Mouse (Mus musculus): Measurements from ENCODE around the gene Adam11. TPM values are rescaled to one million over a fixed set of nuclear protein-coding genes. Genes with fewer than 3 reads are reported as not detected.

The Adam11 gene
- total and polyA plus RNA-seq, 2 experiments from 2014 or later: 22.3 to 46.9 TPM

DNA sequence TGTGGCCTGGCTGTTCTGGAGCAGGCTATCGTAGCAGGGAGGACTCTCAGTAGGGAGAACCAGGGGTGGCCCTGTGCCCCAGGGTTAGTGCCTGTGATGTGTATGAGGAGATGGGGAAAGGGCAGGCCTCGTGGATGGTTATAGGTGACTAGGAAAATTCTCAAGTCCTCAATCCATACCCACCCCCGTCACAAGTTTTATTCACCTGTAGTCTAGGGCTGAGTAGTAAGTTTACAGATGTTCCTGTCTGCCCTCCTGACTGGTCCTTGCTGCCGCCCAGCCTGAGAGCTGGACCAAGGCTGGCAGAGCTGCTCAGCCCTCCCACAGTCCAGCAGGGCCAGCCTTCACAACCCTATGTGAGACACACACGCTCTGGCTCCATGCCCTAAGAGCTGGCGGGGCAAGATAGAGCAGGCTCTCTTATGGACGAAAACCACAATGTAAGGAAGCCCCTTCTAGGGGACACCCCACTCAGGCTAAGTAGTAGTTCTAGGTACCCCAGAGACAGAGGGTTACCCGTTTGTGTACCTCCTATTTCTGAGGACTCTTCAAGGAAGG, 17.9 kb downstream of the Adam11 start:
- WGBS: 86% methylated on average over 8 of the region's 8 CpGs
- DNase-seq (ENCODE audit: low spot score) (no peak), ATAC-seq (ENCODE audit: low FRiP score) (no peak)
- H3K27me3 ChIP-seq (ENCODE audit: insufficient read depth, low read length): no peaks in the 10 kb centered on the region
- TF ChIP-seq CTCF (IDR thresholded peaks at IDR 0.05): no peak
- no peak overlapping the region for H3K9ac ChIP-seq (replicated peaks; ENCODE audit: low read length, poor library complexity, severe bottlenecking)
- no peak overlapping the region for H3K27ac ChIP-seq (ENCODE audit: low read depth, low read length)
- no peak overlapping the region; the same call in 1 of the 2 replicates for H3K4me2 ChIP-seq (ENCODE audit: low read depth, low read length, poor library complexity, severe bottlenecking)
- 0 out of 2 replicates have a peak, but pooled peaks cover 3% of the 10 kb centered on the region for H3K4me1 ChIP-seq (ENCODE audit: insufficient read depth, low read length)
- no peaks in the 10 kb centered on the region for H3K9me3 ChIP-seq (ENCODE audit: low read length)
- H3K36me3 ChIP-seq (ENCODE audit: insufficient read depth, low read length): peaks cover 23% of the 10 kb centered on the region
- H3K4me3 ChIP-seq (ENCODE audit: low read depth, low read length): no peak overlapping the region

- Histone ChIP-seq H3K4me2 (ENCODE audit: low read depth, low read length, poor library complexity, severe bottlenecking) (no peak overlapping the region), H3K9ac (replicated peaks; ENCODE audit: low read length, poor library complexity, severe bottlenecking) (no peak overlapping the region), H3K27me3 (ENCODE audit: insufficient read depth, low read length) (no peaks in the 10 kb centered on the region), H3K36me3 (ENCODE audit: insufficient read depth, low read length) (peaks cover 23% of the 10 kb centered on the region), H3K9me3 (ENCODE audit: low read length) (no peaks in the 10 kb centered on the region), H3K27ac (ENCODE audit: low read depth, low read length) (no peak overlapping the region), H3K4me1 (ENCODE audit: insufficient read depth, low read length) (0 out of 2 replicates have a peak, but pooled peaks cover 3% of the 10 kb centered on the region), H3K4me3 (ENCODE audit: low read depth, low read length) (no peak overlapping the region)
- no peak for TF ChIP-seq CTCF (IDR thresholded peaks at IDR 0.05)
- DNase-seq (ENCODE audit: low spot score) (no peak), ATAC-seq (ENCODE audit: low FRiP score) (no peak)
- WGBS: 88% methylated on average over 7 of the region's 7 CpGs
Observed at GRCm38 (mm10) chr11:102779824-102780223, 18.6 kb downstream of the Adam11 start.

DNA sequence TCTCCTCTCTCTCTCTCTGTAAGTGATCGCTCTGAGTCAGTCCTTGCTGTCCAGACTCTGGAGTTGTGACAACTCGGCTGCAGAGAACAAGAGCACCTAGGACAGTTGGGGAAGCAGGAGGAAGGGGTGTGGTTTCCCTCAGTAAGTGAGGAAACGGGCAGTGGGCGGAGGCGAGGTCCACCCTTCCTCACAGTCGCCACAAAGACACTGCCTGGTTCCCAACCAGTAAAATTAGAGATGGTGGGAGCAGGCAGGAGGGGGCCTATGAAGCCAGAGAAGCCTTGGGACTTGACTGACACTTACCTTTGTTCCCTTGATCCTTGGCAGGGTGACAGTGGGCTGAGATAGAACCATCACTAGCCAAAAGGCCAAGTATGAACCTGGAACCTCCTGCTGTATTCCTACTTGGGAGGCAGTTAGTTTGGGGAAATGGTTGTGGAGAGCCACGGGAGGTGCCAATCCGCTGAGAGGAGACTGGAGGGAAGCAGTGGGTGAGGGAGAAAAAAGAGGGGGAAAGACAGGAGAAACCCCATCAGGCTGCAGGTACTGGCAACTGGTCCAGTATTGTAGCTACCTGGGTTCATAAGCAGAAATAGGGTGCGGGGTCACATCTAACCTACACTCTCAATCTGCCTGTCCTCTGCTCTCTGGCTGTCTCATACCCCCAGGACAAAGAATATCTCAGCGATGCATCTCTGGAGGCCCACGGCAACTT, 19.2 kb downstream of the Adam11 start:
- no peak overlapping the region for H3K4me3 ChIP-seq (ENCODE audit: low read depth, low read length)
- no peak for TF ChIP-seq CTCF (IDR thresholded peaks at IDR 0.05)
- DNase-seq (ENCODE audit: low spot score): no peak
- no peak overlapping the region for H3K9ac ChIP-seq (replicated peaks; ENCODE audit: low read length, poor library complexity, severe bottlenecking)
- WGBS: 50% methylated on average over 11 of the region's 11 CpGs
- no peak for ATAC-seq (ENCODE audit: low FRiP score)
- H3K9me3 ChIP-seq (ENCODE audit: low read length): no peaks in the 10 kb centered on the region
- no peaks in the 10 kb centered on the region for H3K27me3 ChIP-seq (ENCODE audit: insufficient read depth, low read length)
- no peak overlapping the region for H3K27ac ChIP-seq (ENCODE audit: low read depth, low read length)
- H3K4me1 ChIP-seq (ENCODE audit: insufficient read depth, low read length): 0 out of 2 replicates have a peak, but pooled peaks cover 3% of the 10 kb centered on the region
- no peak overlapping the region for H3K4me2 ChIP-seq (ENCODE audit: low read depth, low read length, poor library complexity, severe bottlenecking)
- H3K36me3 ChIP-seq (ENCODE audit: insufficient read depth, low read length): peaks cover 23% of the 10 kb centered on the region

DNA sequence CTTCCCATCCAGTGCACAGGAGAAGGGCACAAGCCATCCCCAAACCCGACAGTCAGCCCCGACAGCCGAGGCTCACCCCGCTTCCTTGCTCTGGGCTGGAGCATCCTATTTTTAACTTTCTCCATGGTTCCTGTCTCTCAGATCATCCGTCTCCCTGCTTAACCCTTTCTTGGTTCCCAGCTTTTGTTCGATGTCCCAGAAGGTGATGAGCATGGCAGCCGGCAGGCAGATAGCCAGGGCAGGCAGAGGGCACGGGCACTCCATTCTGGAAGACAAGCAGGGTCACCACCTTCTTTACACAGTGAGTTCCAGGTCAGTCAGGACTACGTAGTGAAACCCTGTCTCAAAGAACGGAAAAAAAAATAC, 19.7 kb downstream of the Adam11 start:
- ATAC-seq (ENCODE audit: low FRiP score) (no peak), DNase-seq (ENCODE audit: low spot score) (no peak)
- WGBS: 54% methylated on average over 10 of the region's 10 CpGs
- Histone ChIP-seq H3K36me3 (ENCODE audit: insufficient read depth, low read length) (peaks cover 18% of the 10 kb centered on the region), H3K9me3 (ENCODE audit: low read length) (no peaks in the 10 kb centered on the region), H3K27ac (ENCODE audit: low read depth, low read length) (no peak overlapping the region), H3K4me3 (ENCODE audit: low read depth, low read length) (no peak overlapping the region), H3K4me1 (ENCODE audit: insufficient read depth, low read length) (0 out of 2 replicates have a peak, but pooled peaks cover 3% of the 10 kb centered on the region), H3K27me3 (ENCODE audit: insufficient read depth, low read length) (no peaks in the 10 kb centered on the region), H3K4me2 (ENCODE audit: low read depth, low read length, poor library complexity, severe bottlenecking) (no peak overlapping the region), H3K9ac (replicated peaks; ENCODE audit: low read length, poor library complexity, severe bottlenecking) (no peak overlapping the region)
- no peak for TF ChIP-seq CTCF (IDR thresholded peaks at IDR 0.05)

- WGBS: 92% methylated on average over 4 of the region's 4 CpGs
- ATAC-seq (ENCODE audit: low FRiP score): no peak
Observed at GRCm38 (mm10) chr11:102781523-102781922, 20.3 kb downstream of the Adam11 start.

DNA sequence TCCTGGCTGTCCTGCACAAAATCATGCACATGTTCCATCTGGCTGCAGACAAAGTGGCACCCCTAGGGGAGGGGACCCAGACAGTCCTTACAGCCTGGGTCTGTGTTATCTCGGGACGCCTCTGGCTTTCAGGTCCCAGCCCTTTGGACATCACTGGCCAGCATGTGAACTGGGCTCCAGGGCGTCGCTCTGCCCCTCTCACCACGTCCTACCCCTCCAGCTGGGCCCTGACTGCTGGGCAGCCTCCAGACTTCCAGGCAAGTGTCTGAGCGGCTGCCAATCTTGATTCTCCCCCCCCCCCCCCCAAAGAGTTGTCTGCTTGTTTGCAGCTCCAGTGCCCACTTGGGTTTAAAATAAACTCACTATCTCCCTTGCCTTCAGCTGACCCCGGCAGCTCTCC, 22.2 kb downstream of the Adam11 start:
- TF ChIP-seq CTCF (IDR thresholded peaks at IDR 0.05): no peak
- Histone ChIP-seq H3K4me1 (ENCODE audit: insufficient read depth, low read length) (0 out of 2 replicates have a peak, but pooled peaks cover 3% of the 10 kb centered on the region), H3K27ac (ENCODE audit: low read depth, low read length) (no peak overlapping the region), H3K4me2 (ENCODE audit: low read depth, low read length, poor library complexity, severe bottlenecking) (no peak overlapping the region), H3K4me3 (ENCODE audit: low read depth, low read length) (no peak overlapping the region), H3K9ac (replicated peaks; ENCODE audit: low read length, poor library complexity, severe bottlenecking) (no peak overlapping the region), H3K27me3 (ENCODE audit: insufficient read depth, low read length) (no peaks in the 10 kb centered on the region), H3K9me3 (ENCODE audit: low read length) (no peaks in the 10 kb centered on the region), H3K36me3 (ENCODE audit: insufficient read depth, low read length) (no peaks in the 10 kb centered on the region)
- DNase-seq (ENCODE audit: low spot score): no peak
- no peak for ATAC-seq (ENCODE audit: low FRiP score)
- 75% methylated on average over 7 of the region's 7 CpGs for WGBS

More at GRCm38 (mm10) chr11:102781523-102781922, 20.3 kb downstream of the Adam11 start:
- H3K36me3 ChIP-seq (ENCODE audit: insufficient read depth, low read length): peaks cover 13% of the 10 kb centered on the region
- no peak for DNase-seq (ENCODE audit: low spot score)
- no peaks in the 10 kb centered on the region for H3K27me3 ChIP-seq (ENCODE audit: insufficient read depth, low read length)
- H3K4me1 ChIP-seq (ENCODE audit: insufficient read depth, low read length): 0 out of 2 replicates have a peak, but pooled peaks cover 3% of the 10 kb centered on the region
- H3K9ac ChIP-seq (replicated peaks; ENCODE audit: low read length, poor library complexity, severe bottlenecking): no peak overlapping the region
- no peak overlapping the region for H3K4me2 ChIP-seq (ENCODE audit: low read depth, low read length, poor library complexity, severe bottlenecking)
- H3K4me3 ChIP-seq (ENCODE audit: low read depth, low read length): no peak overlapping the region
- TF ChIP-seq CTCF (IDR thresholded peaks at IDR 0.05): no peak
- H3K27ac ChIP-seq (ENCODE audit: low read depth, low read length): no peak overlapping the region
- no peaks in the 10 kb centered on the region for H3K9me3 ChIP-seq (ENCODE audit: low read length)
